Mouse (Mus musculus) midbrain, postnatal 0 days (tissue): ENCODE measurements around the gene Exd1. TPM values are rescaled to one million over a fixed set of nuclear protein-coding genes. Genes with fewer than 3 reads are reported as not detected.

ENCODE experiments used
- ATAC-seq: fragments of 200-750 bp; cut with Nextera tagmentation; 2 replicates; pipeline ENCODE4 v1.8.0; 2017; ENCODE audit warnings: moderate number of reproducible peaks, mild to moderate bottlenecking, moderate TSS enrichment, moderate library complexity; ENCODE audit not compliant: low FRiP score
- DNase-seq: peaks from one replicate; pipeline ENCODE4 v3.0.0-alpha.2; 2015; ENCODE audit warnings: low spot score
- H3K27ac ChIP-seq: fragments of 300-500 bp; sonication (generic); 2 replicates; pipeline ENCODE4 v1.5.1; 2014; ENCODE audit warnings: low read depth, mild to moderate bottlenecking, low read length, mixed read lengths
- H3K27me3 ChIP-seq: fragments of 300-500 bp; sonication (generic); 2 replicates; pipeline ENCODE4 v1.6.1; 2014; ENCODE audit warnings: low read length, control low read depth, mixed read lengths; ENCODE audit not compliant: insufficient read depth
- H3K36me3 ChIP-seq: fragments of 300-500 bp; sonication (generic); 2 replicates; pipeline ENCODE4 v1.6.1; 2014; ENCODE audit warnings: low read length, control low read depth, mixed read lengths; ENCODE audit not compliant: insufficient read depth
- H3K4me1 ChIP-seq: fragments of 300-500 bp; sonication (generic); 2 replicates; pipeline ENCODE4 v1.6.1; 2014; ENCODE audit warnings: mild to moderate bottlenecking, control low read depth, antibody characterized with exemption, low read length, mixed read lengths; ENCODE audit not compliant: insufficient read depth
- H3K4me2 ChIP-seq: fragments of 300-500 bp; sonication (generic); 2 replicates; pipeline ENCODE4 v1.6.1; 2014; ENCODE audit warnings: low read depth, mild to moderate bottlenecking, low read length, mixed read lengths; ENCODE audit not compliant: poor library complexity, severe bottlenecking
- H3K4me3 ChIP-seq: fragments of 300-500 bp; sonication (generic); 2 replicates; pipeline ENCODE4 v1.5.1; 2014; ENCODE audit warnings: low read depth, mild to moderate bottlenecking, low read length, moderate library complexity
- H3K9ac ChIP-seq: fragments of 300-500 bp; sonication (generic); replicated peaks from 2 replicates; pipeline ENCODE4 v1.6.1; 2014; ENCODE audit warnings: mild to moderate bottlenecking, low read length, moderate library complexity, mixed read lengths; ENCODE audit not compliant: poor library complexity, severe bottlenecking
- H3K9me3 ChIP-seq: fragments of 300-500 bp; sonication (generic); 2 replicates; pipeline ENCODE4 v1.6.1; 2016; ENCODE audit warnings: low read length, control low read depth
- CTCF ChIP-seq: IDR thresholded peaks from 2 replicates; pipeline ENCODE4 v1.5.1; 2016; ENCODE audit warnings: antibody characterized with exemption, mild to moderate bottlenecking
- WGBS: fragments of 180-500 bp; shearing (Covaris S2); extraction: QIAGEN DNeasy Blood & Tissue Kit; methylation state at CpG from one replicate; pipeline ENCODE4 v1.1.7; 2014; 5-methylcytosine and 5-hydroxymethylcytosine counted together
- polyA plus RNA-seq: library from polyadenylated mRNA; unstranded; fragments of >200 nt; fragmentation: Nextera tagmentation; extraction: Ambion mirVana; gene quantifications from 2 replicates; pipeline ENCODE4 v1.2.1, GENCODE M21; 2015
- total RNA-seq: library from RNA; depleted of rRNA; stranded (reverse); fragments of >200 nt; gene quantifications from 2 replicates; pipeline ENCODE4 v1.2.3, GENCODE M21; 2014

Exd1 gene
- total and polyA plus RNA-seq, 2 experiments from 2014 or later = 0.84 to 0.93 TPM

- no peak overlapping the region for H3K4me3 ChIP-seq
- H3K9me3 ChIP-seq = no peaks in the 10 kb centered on the region
- H3K27me3 ChIP-seq = no peaks in the 10 kb centered on the region
- no peaks in the 10 kb centered on the region for H3K36me3 ChIP-seq
- ATAC-seq (no peak), DNase-seq (no peak)
- no peak for TF ChIP-seq CTCF
- H3K27ac ChIP-seq = no peak overlapping the region
- no peak overlapping the region for H3K9ac ChIP-seq
- no peak overlapping the region for H3K4me2 ChIP-seq
- no peaks in the 10 kb centered on the region for H3K4me1 ChIP-seq
- 62% methylated on average over 5 of the region's 5 CpGs for WGBS
Measured at GRCm38 (mm10) chr2:119491953-119492352, 55.5 kb downstream of the Exd1 start.

- H3K4me3 ChIP-seq = no peak overlapping the region
- WGBS = 6% methylated on average over 4 of the region's 4 CpGs
- DNase-seq = no peak
Measured at GRCm38 (mm10) chr2:119486488-119486887, 60.9 kb downstream of the Exd1 start.

GRCm38 (mm10) chr2:119482307-119482706 lies 65.1 kb downstream of the Exd1 start:
- no peak overlapping the region for H3K4me3 ChIP-seq
- H3K4me2 ChIP-seq = no peak overlapping the region
- no peaks in the 10 kb centered on the region for H3K27me3 ChIP-seq
- no peak for TF ChIP-seq CTCF
- DNase-seq (no peak), ATAC-seq (no peak)
- H3K36me3 ChIP-seq = no peaks in the 10 kb centered on the region
- no peaks in the 10 kb centered on the region for H3K9me3 ChIP-seq
- 91% methylated on average over 1 of the region's 1 CpGs for WGBS
- H3K4me1 ChIP-seq = no peaks in the 10 kb centered on the region
- H3K27ac ChIP-seq = no peak overlapping the region
- H3K9ac ChIP-seq = no peak overlapping the region

More at GRCm38 (mm10) chr2:119486488-119486887, 60.9 kb downstream of the Exd1 start:
- no peaks in the 10 kb centered on the region for H3K27me3 ChIP-seq
- H3K27ac ChIP-seq = no peak overlapping the region
- no peak overlapping the region for H3K4me2 ChIP-seq
- H3K9ac ChIP-seq = no peak overlapping the region
- ATAC-seq = no peak
- H3K4me1 ChIP-seq = no peaks in the 10 kb centered on the region
- TF ChIP-seq CTCF = no peak
- no peaks in the 10 kb centered on the region for H3K36me3 ChIP-seq
- no peaks in the 10 kb centered on the region for H3K9me3 ChIP-seq

- Histone ChIP-seq H3K36me3 (no peaks in the 10 kb centered on the region), H3K4me3 (peak overlapping the region; percentile 92), H3K4me1 (peaks cover 5% of the 10 kb centered on the region; the same call in 1 of the 2 replicates), H3K27ac (peak overlapping the region; percentile 99), H3K4me2 (peak overlapping the region; percentile 69), H3K9me3 (no peaks in the 10 kb centered on the region), H3K27me3 (no peaks in the 10 kb centered on the region), H3K9ac (peak overlapping the region; percentile 99)
- no peak for TF ChIP-seq CTCF
- no peak for ATAC-seq
- WGBS = 10% methylated on average over 9 of the region's 9 CpGs
- no peak for DNase-seq
Measured at GRCm38 (mm10) chr2:119478397-119478749, 69.1 kb downstream of the Exd1 start.

GRCm38 (mm10) chr2:119477571-119478396 lies 69.6 kb downstream of the Exd1 start, which contains the start of gene Ino80:
TSS of gene Ino80 (minus strand) at chr2:119477687.
- WGBS = 1% methylated on average over 64 of the region's 72 CpGs
- DNase-seq = peak; percentile 100

GRCm38 (mm10) chr2:119476621-119477391 lies 70.6 kb downstream of the Exd1 start:
- Histone ChIP-seq H3K27me3 (no peaks in the 10 kb centered on the region), H3K27ac (peak overlapping the region; percentile 99), H3K4me3 (peak overlapping the region; percentile 92), H3K9ac (peak overlapping the region; percentile 99), H3K4me2 (peak overlapping the region; percentile 69), H3K4me1 (peaks cover 5% of the 10 kb centered on the region; the same call in 1 of the 2 replicates), H3K9me3 (no peaks in the 10 kb centered on the region), H3K36me3 (no peaks in the 10 kb centered on the region)
- WGBS = under 1% methylated on average over 37 of the region's 44 CpGs
- peak; percentile 59 for DNase-seq
- peak; percentile 66 for ATAC-seq
- peak; percentile 64 for TF ChIP-seq CTCF

More at GRCm38 (mm10) chr2:119477571-119478396, 69.6 kb downstream of the Exd1 start, which contains the start of gene Ino80:
- H3K9me3 ChIP-seq = no peaks in the 10 kb centered on the region
- peak within 1 kb of the TSS; percentile 92 for H3K4me3 ChIP-seq
- no peak for TF ChIP-seq CTCF
- H3K36me3 ChIP-seq = no peaks in the 10 kb centered on the region
- ATAC-seq = peak; percentile 98
- H3K27me3 ChIP-seq = no peaks in the 10 kb centered on the region
- peak within 1 kb of the TSS; percentile 69 for H3K4me2 ChIP-seq
- H3K9ac ChIP-seq = peak within 1 kb of the TSS; percentile 99
- peak within 1 kb of the TSS; percentile 99 for H3K27ac ChIP-seq
- peaks cover 5% of the 10 kb centered on the region; the same call in 1 of the 2 replicates for H3K4me1 ChIP-seq
